Mouse (Mus musculus) kidney, postnatal 0 days (tissue): Measurements from ENCODE around the gene Pole. TPM values are rescaled to one million over a fixed set of nuclear protein-coding genes. Genes with fewer than 3 reads are reported as not detected.
A peak's percentile ranks its signal among the peaks of the same experiment; 100 is the strongest.

Experiments
- ATAC-seq: fragments of 200-750 bp; cut with Nextera tagmentation; replicated peaks from 2 replicates; pipeline ENCODE4 v1.8.0; 2017; ENCODE audit warnings: low read depth, moderate number of reproducible peaks, moderate TSS enrichment, moderate library complexity; ENCODE audit not compliant: low FRiP score
- DNase-seq: peaks from one replicate; pipeline ENCODE4 v3.0.0-alpha.2; 2016; ENCODE audit warnings: low spot score
- H3K27ac ChIP-seq: fragments of 300-500 bp; sonication (generic); 2 replicates; pipeline ENCODE4 v1.5.1; 2014; ENCODE audit warnings: mild to moderate bottlenecking
- H3K27me3 ChIP-seq: fragments of 300-500 bp; sonication (generic); 2 replicates; pipeline ENCODE4 v1.6.1; 2014; ENCODE audit warnings: low read length, mixed read lengths; ENCODE audit not compliant: insufficient read depth
- H3K36me3 ChIP-seq: fragments of 300-500 bp; sonication (generic); 2 replicates; pipeline ENCODE4 v1.6.1; 2014; ENCODE audit warnings: low read length, mixed read lengths; ENCODE audit not compliant: insufficient read depth
- H3K4me1 ChIP-seq: fragments of 300-500 bp; sonication (generic); replicated peaks from 2 replicates; pipeline ENCODE4 v1.6.1; 2014; ENCODE audit warnings: antibody characterized with exemption, low read length, mixed read lengths; ENCODE audit not compliant: insufficient read depth
- H3K4me2 ChIP-seq: fragments of 300-500 bp; sonication (generic); 2 replicates; pipeline ENCODE4 v1.6.1; 2014; ENCODE audit warnings: mild to moderate bottlenecking, low read length, moderate library complexity, mixed read lengths
- H3K4me3 ChIP-seq: fragments of 300-500 bp; sonication (generic); replicated peaks from 2 replicates; pipeline ENCODE4 v1.5.1; 2014; ENCODE audit warnings: low read depth, low read length
- H3K9ac ChIP-seq: fragments of 300-500 bp; sonication (generic); 2 replicates; pipeline ENCODE4 v1.6.1; 2014; ENCODE audit warnings: low read depth, low read length
- H3K9me3 ChIP-seq: fragments of 300-500 bp; sonication (generic); replicated peaks from 2 replicates; pipeline ENCODE4 v1.6.1; 2016; ENCODE audit warnings: low read length, inconsistent platforms, mixed read lengths
- CTCF ChIP-seq: IDR thresholded peaks from 2 replicates; pipeline ENCODE4 v1.5.1; 2016; ENCODE audit warnings: antibody characterized with exemption, low read depth, mild to moderate bottlenecking, moderate library complexity
- WGBS: fragments of 180-500 bp; shearing (Covaris S2); extraction: QIAGEN DNeasy Blood & Tissue Kit; methylation state at CpG from one replicate; pipeline ENCODE4 v1.1.7; 2014; 5-methylcytosine and 5-hydroxymethylcytosine counted together
- polyA plus RNA-seq: library from polyadenylated mRNA; unstranded; fragments of >200 nt; fragmentation: Nextera tagmentation; extraction: Ambion mirVana; gene quantifications from 2 replicates; pipeline ENCODE4 v1.2.1, GENCODE M21; 2015

Pole gene
- polyA plus RNA-seq, 1 experiment from 2014 or later = 11.1 TPM

DNA sequence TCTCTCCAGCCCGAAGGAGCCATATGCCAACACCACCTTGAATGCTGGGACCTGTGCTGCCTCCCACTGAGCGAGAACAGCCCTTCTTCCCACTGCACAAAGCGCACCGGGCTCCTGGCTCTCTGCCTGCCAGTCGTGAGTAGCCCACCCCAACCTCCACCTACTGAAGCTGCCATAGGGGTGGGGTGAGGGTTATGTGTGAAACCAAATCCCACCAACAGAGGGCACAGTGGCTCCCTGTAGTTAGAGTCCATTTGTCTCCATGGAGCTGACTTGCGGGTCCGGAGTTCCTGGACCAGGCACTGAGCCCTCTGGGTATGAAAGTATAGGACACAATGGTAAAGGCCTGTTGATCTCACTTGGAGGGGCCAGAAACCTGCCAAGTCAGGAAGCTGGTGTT is 68.6 kb downstream of the Pole start:
- H3K4me2 ChIP-seq = no peak overlapping the region
- H3K9ac ChIP-seq = no peak overlapping the region
- H3K27ac ChIP-seq = no peak overlapping the region
- DNase-seq = peak; percentile 50
- 12% methylated on average over 7 of the region's 7 CpGs for WGBS
- no peak overlapping the region for H3K4me3 ChIP-seq
- H3K9me3 ChIP-seq = no peaks in the 10 kb centered on the region
- no peak; the same call in 1 of the 2 replicates for ATAC-seq
- peak; percentile 68 for TF ChIP-seq CTCF
- no peaks in the 10 kb centered on the region for H3K27me3 ChIP-seq
- H3K4me1 ChIP-seq = no peaks in the 10 kb centered on the region
- H3K36me3 ChIP-seq = no peaks in the 10 kb centered on the region

DNA sequence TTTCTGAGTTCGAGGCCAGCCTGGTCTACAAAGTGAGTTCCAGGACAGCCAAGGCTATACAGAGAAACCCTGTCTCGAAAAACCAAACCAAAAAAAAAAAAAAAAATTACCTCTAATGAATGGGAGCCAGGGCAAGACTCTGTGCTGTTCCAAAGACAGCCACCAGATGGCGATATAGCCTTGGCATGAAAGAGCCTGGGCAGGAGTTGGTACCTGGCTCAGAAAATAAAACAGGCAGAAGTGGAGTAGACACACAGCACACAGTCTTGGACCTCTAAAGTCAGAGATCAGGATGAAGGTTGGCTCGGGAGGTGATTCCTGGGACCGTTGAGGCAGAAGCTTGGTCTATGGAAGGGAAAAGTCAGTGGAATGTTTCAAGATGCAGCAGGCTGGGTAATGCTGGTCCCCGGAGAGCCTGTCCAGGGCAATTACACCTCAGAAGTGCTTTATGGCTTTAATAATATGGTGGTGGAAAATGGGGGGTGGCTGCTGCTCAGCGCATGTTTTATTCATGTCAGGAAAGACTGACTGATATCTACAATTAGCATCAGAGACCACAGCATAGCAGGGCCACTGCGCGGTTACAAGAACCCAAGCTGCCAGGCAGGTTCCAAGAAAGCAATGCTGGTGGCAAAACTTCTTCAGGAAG is 71.5 kb downstream of the Pole start:
- H3K9me3 ChIP-seq = no peaks in the 10 kb centered on the region
- no peak overlapping the region for H3K4me3 ChIP-seq
- no peaks in the 10 kb centered on the region for H3K27me3 ChIP-seq
- no peak overlapping the region for H3K27ac ChIP-seq
- no peaks in the 10 kb centered on the region for H3K4me1 ChIP-seq
- no peak overlapping the region for H3K9ac ChIP-seq
- 31% methylated on average over 8 of the region's 9 CpGs for WGBS
- H3K36me3 ChIP-seq = no peaks in the 10 kb centered on the region
- H3K4me2 ChIP-seq = no peak overlapping the region
- ATAC-seq = no peak
- peak; percentile 83 for DNase-seq
- TF ChIP-seq CTCF = peak; percentile 93

DNA sequence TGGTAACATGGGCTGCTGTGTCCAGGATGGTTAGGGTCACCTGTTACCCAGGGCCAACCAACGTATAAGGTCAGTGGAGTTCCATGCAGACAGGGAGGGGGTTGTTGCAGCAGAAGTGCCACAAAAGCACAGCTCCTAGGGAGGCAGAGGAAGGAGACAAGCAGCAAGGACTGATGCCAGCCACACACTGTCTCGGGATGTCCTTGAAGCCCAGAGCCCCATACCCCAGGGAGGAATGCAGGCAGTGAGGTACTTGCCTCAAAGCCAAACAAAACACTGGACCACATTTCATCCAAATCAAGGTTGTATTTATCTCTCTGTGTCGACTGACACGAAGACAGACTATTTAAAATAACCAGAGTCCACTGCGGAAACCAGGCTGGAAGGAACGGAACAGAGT is 75.4 kb downstream of the Pole start:
- Histone ChIP-seq H3K9me3 (no peaks in the 10 kb centered on the region), H3K27ac (no peak overlapping the region), H3K4me1 (0 out of 2 replicates have a peak, but pooled peaks cover 3% of the 10 kb centered on the region), H3K9ac (no peak overlapping the region), H3K36me3 (no peaks in the 10 kb centered on the region), H3K27me3 (no peaks in the 10 kb centered on the region), H3K4me3 (no peak overlapping the region), H3K4me2 (no peak overlapping the region)
- ATAC-seq (no peak), DNase-seq (no peak)
- TF ChIP-seq CTCF = no peak
- 83% methylated on average over 6 of the region's 6 CpGs for WGBS

DNA sequence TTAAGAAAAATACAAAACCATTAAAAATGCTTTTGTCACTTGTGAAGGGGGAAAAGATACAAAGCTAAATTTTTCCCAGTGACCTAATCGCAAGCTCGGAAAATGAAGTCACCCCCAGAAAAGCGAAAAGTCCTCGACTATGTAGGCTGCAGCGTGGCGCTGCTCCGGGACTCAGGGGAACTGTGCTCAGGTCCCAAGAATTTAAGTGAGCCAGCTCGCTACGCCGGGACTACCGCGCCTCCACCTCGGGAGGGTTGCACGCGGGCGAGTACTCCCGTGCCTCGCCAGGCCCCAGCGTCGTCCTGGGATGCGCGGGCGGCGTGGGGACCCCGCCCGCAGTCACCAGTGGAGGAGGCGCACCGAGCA is 76.7 kb downstream of the Pole start:
- Histone ChIP-seq H3K9me3 (no peaks in the 10 kb centered on the region), H3K4me2 (peak overlapping the region; percentile 64), H3K27me3 (no peaks in the 10 kb centered on the region), H3K4me3 (peak overlapping the region; percentile 40), H3K27ac (no peak overlapping the region), H3K9ac (peak overlapping the region; percentile 49), H3K4me1 (0 out of 2 replicates have a peak, but pooled peaks cover 3% of the 10 kb centered on the region), H3K36me3 (0 out of 2 replicates have a peak, but pooled peaks cover 4% of the 10 kb centered on the region)
- no peak for DNase-seq
- WGBS = 1% methylated on average over 28 of the region's 28 CpGs
- ATAC-seq = no peak
- no peak for TF ChIP-seq CTCF

DNA sequence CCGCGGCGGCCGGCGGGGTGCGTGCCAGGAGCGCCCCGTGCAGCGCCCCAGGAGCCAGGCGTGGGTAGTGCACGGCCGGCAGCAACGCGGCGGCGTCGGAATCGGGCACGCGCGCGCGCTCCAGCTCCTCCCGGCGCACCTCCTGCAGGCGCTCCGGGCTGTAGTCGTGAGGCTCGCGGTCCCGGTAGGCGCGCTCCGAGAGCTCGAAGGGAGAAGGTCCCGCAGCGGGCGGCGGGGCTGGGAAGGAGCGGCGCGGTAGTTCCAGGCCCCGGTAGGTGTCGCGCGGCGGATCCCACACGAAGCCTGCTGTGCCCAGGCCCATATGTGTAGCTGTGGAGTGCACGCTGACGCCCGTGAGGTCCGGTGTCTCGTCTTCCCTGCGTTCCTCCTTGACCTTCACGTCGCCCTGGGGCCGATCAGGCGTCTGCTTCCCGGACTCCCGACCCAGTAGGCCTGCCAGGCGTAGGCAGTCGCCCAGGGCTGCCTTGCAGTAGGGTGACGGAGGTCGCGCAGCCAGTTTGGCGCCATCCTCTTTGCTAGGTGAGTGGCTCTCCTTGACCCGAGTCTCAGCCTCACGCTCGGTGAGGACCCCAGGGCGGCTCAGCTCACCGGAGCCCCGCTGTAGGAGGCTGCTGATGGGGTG is 77.2 kb downstream of the Pole start:
- Histone ChIP-seq H3K9me3 (no peaks in the 10 kb centered on the region), H3K27me3 (no peaks in the 10 kb centered on the region), H3K36me3 (0 out of 2 replicates have a peak, but pooled peaks cover 7% of the 10 kb centered on the region), H3K4me3 (peak overlapping the region; percentile 40), H3K4me1 (0 out of 2 replicates have a peak, but pooled peaks cover 3% of the 10 kb centered on the region), H3K27ac (no peak overlapping the region), H3K4me2 (peak overlapping the region; percentile 64), H3K9ac (peak overlapping the region; percentile 49)
- ATAC-seq (peak; percentile 79), DNase-seq (peak; percentile 83)
- peak; percentile 34; the same call in 1 of the 2 replicates for TF ChIP-seq CTCF
- WGBS = 2% methylated on average over 67 of the region's 72 CpGs

DNA sequence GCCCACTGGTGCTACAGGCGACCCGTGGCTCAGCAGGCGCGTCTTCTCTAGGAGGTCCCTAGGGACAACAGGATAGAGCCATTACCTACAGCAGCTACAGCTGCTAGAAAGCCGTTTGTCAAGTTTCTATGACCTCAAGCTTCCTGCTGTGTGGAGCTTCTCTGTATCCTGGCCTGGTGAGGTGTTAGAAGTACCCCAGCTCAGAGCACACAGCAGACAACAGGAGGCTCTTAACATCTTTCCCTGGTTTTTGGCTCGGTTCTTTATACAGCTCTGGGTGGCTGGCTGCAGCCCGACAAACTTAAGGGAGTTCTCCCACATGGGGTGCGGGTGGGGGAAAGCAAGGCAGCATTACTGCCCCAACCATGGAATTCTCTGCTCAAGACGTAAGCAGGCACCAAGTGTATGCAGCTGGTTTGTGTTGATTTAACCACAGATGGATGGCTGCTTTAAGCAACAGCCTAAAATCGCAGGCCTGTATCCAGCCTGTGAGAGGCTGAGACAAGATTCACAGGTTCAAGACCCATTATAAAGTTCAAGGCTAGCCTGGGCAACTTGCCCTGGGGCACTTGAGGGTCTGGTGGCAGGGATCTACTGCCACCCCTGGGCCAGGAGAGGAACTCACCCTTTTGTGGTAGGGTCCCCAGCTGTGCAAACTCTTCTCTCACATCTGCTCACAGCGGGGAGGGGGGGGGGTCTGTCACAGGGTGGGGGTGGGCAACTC is 77.9 kb downstream of the Pole start:
- Histone ChIP-seq H3K27me3 (no peaks in the 10 kb centered on the region), H3K27ac (no peak overlapping the region), H3K36me3 (0 out of 2 replicates have a peak, but pooled peaks cover 7% of the 10 kb centered on the region), H3K4me3 (peak overlapping the region; percentile 40), H3K4me1 (0 out of 2 replicates have a peak, but pooled peaks cover 3% of the 10 kb centered on the region), H3K9ac (peak overlapping the region; percentile 49; the same call in 1 of the 2 replicates), H3K4me2 (peak overlapping the region; percentile 64), H3K9me3 (no peaks in the 10 kb centered on the region)
- 47% methylated on average over 11 of the region's 11 CpGs for WGBS
- ATAC-seq (no peak), DNase-seq (peak; percentile 20)
- peak; percentile 16; the same call in 1 of the 2 replicates for TF ChIP-seq CTCF
